Mouse (Mus musculus) telencephalon, adult 2 months (tissue): Measurements from ENCODE around the gene Aox2.

Experiments used
- DNase-seq: peaks from one replicate; pipeline ENCODE4 v3.0.0-alpha.2; 2011; ENCODE audit warnings: low read depth, low spot score

The Aox2 gene

GRCm38 (mm10) chr1:58397731-58398130, 119.6 kb downstream of the Aox2 start:
- DNase-seq = no peak

DNA sequence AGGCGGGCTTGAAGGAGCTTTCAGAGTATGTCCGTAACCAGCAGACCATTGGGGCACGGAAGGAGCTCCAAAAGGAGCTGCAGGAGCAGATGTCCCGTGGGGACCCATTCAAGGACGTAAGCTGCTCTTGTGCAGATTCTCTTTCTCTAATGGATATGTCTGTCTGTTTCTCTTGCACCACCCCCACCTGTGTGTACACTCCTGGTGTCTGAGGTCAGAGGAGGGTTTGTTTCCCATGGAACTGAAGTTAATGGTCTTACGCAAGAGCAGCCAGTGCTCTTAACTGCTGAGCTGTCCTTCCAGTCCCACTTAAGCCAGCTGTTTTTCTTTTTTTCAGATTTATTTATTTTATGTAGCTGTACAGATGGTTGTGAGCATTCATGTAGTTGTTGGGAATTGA, 123.3 kb downstream of the Aox2 start:
- no peak for DNase-seq

DNA sequence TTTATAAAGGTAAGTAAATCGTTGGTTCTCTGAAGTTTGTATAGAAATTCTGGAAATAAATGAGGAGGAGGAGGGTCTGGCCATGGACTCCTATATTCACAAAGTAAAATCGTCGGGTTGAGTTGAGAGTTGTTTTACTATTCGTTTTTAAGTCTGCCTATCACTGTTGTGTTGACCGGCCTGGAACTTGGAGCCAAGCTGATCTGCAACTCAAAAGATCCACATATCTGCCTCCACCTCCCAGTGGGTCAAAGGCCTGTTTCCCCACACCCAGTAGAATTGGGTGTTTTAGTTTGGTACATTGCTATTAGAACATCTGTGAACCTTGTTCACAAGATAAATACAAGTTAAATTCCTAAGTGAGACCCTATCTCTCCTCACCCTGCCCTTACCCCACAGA, 125.6 kb downstream of the Aox2 start:
- DNase-seq = no peak

DNA sequence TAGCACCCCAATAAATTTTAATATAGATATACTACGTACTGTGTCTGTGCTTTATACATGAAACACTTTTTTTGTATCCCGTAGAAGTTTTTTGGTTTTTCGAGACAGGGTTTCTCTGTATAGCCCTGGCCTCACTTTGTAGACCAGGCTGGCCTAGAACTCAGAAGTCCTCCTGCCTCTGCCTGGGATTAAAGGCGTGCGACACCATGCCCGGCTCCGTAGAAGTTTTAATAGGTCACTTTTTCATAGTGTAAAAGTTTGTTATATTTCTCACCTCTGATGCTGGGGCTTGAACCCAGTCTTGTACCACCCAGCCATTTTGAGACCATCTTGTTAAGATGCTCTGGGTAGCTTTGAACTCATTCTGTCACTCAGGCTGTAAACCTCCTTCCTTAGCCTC, 129.2 kb downstream of the Aox2 start:
- no peak for DNase-seq

DNA sequence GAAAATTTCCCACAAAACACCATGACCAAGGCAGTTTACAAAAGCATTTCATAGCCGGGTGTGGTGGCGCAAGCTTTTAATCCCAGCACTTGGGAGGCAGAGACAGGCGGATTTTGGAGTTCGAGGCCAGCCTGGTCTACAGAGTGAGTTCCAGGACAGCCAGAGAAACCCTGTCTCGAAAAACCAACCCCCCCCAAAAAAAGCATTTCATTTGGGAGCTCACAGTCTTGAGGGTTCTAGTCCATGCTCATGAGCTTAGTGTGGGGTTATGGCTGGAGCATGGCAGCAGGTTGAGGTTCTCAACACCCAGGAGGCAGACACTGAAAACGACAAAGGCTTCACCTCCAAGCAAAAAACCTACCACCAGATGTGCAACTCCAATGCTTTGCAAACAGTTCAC, 130.0 kb downstream of the Aox2 start:
- DNase-seq = no peak

DNA sequence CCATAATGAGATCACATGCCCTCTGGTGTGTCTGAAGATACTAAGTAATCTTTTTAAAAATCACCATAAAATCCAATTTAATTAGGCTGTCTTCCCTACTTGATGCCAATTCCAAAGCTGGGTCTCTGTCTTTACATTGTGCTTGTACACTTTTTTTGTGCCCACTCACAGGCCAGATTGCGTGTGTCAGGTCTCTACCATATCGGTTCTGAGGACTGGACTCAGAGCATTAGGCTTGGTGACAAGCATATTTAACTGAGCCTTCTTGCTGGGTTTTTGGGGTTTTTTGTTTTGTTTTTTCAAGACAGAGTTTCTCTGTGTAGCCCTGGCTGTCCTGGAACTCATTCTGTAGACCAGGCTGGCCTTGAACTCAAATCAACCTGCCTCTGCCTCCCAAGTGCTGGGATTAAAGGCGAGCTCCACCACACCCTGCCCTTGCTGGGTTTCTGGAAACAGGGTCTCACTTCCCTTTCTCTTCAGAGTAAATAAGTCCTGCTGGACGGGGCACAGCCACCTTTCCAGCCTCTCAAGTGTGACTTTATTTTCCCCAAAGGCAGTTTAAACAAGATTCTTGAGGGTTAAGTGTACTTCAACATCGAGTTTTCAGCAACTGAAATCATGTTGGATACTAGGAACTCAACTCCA, 131.5 kb downstream of the Aox2 start:
- DNase-seq = no peak

DNA sequence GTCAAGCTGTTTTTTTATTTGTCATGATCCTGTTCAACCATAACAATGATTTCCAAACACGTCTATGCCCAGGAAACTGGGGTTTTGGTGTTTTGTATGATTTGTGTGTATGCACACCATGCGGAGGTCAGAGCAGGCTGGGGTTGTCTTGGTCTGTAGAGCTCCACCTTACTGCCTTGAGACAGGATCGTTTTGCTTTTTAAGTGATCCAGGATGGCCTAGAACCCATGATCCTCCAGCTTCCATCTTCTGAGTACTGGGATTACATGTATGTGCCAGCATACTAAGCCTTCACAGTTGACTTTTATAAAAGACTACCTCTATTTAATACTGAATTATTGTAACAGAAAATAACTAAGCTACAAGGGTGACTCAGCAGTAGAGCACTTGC, 132.1 kb downstream of the Aox2 start:
- no peak for DNase-seq

DNA sequence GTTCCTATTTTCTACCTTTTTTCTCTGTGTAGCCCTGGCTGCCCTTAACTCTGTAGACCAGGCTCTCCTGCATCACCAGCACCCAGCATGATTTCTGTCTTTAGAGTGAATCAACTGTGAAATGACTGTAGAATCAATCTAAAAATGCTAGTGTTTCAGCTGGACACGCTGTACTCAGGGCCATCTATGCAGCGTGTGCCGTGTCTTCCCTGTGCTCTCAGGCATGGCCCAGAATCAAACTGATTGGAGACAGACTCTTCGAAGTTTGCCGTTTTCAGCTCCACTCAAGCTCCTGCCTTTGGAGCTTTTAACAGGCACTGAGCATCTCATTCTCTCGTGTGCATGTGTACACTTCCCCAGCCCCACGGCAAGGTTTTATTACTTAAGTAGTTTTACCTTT, 132.7 kb downstream of the Aox2 start:
- no peak for DNase-seq

DNA sequence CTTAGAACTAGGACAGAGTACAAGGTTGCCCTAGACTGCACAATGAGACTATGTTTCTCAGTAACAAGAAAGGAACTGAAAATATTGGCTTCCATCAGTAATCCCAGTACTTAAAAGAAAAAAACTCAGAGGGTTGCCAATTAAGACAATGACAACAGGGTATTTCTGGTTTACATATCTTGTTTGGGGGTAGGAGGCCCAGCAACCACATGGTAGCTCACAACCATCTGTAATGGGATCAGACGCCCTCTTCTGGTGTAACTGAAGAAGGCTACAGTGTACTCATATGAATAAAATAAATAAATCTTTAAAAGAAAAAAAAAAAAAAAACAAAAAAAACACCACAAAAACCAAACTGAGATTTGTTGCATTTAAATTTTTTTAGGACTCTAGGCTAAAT, 137.3 kb downstream of the Aox2 start:
- no peak for DNase-seq

GRCm38 (mm10) chr1:58416048-58416447, 137.9 kb downstream of the Aox2 start:
- DNase-seq = no peak

GRCm38 (mm10) chr1:58420032-58420431, 141.9 kb downstream of the Aox2 start:
- DNase-seq = no peak

DNA sequence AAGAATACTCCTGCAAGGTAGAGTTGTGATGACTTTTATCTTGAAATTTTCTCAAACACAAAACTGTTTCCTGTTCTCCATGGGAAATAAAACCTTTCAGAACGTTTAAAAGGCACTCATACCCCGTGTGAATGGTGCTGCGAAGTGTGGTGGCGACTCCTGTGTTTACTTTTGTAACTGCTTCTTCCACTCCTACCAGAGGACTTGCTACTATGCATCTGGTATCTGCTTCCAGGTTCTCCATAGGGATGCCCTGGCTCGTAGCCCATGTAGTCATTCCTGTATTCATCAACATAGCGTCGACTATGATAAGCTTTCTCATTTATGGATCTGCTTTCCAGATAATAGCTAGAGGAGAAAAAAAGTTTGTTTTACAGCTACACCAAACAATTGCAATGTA, 142.8 kb downstream of the Aox2 start:
- no peak for DNase-seq

GRCm38 (mm10) chr1:58422879-58423278, 144.8 kb downstream of the Aox2 start:
- DNase-seq = no peak

- peak; percentile 68 for DNase-seq
Measured at GRCm38 (mm10) chr1:58423371-58424248, 145.5 kb downstream of the Aox2 start, which contains the start of gene Clk1. Clk1 (minus strand) TSS chr1:58424066.

- DNase-seq = no peak
Measured at GRCm38 (mm10) chr1:58424551-58424950, 146.4 kb downstream of the Aox2 start.
